Mouse (Mus musculus) kidney, adult 11 months (tissue): ENCODE data around the gene Zdhhc17.

ENCODE experiments used
- DNase-seq: peaks from one replicate; pipeline ENCODE4 v3.0.0; 2022

The Zdhhc17 gene

DNA sequence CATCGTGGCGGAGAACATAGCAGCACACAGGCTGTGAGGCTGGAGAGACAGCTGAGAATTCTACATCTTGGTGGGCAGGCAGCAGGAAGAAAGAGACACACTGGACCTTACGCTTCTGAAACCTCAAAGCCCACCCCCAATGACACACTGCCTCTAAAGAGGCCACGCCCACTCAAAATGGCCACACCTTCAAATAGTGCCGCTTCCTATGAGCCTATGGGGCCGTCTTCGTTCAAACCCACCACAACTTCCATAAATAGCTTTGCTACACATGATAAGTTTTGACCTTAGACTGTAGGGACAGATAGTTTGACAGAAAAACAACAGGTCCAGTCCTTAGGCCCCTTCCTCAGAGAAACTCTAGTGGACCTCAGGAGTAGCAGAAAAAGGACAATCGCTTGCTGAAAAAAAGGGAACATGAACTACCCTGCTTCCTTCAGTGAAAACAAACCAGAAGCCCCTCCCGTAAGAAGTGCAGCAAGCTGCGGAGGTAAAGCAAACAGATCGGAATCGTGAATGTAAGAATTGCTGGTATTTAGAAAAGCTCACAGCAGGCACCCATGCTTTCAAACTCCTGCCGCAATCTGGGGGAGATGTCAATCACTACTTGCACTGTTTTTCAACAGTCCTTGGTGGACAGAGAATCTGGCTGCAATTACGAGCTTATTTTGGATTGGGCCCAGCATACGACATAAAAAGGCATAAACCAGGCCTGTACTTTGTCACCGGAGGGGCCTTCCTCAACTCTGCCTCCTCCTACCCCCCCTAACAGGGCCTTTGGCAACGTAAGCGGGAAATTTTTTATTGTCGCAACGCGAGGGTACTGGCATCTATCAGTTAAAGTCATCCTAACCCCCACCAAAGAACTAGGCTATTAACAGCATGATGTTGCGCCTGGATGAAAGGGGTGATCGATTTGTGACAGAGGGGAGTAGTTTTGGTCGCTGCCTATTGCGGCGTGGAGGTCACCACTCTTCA lies 91.2 kb downstream of the Zdhhc17 start:
- no peak for DNase-seq

- DNase-seq, result no peak
Observed at GRCm38 (mm10) chr10:110917521-110917920, 92.4 kb downstream of the Zdhhc17 start.

DNA sequence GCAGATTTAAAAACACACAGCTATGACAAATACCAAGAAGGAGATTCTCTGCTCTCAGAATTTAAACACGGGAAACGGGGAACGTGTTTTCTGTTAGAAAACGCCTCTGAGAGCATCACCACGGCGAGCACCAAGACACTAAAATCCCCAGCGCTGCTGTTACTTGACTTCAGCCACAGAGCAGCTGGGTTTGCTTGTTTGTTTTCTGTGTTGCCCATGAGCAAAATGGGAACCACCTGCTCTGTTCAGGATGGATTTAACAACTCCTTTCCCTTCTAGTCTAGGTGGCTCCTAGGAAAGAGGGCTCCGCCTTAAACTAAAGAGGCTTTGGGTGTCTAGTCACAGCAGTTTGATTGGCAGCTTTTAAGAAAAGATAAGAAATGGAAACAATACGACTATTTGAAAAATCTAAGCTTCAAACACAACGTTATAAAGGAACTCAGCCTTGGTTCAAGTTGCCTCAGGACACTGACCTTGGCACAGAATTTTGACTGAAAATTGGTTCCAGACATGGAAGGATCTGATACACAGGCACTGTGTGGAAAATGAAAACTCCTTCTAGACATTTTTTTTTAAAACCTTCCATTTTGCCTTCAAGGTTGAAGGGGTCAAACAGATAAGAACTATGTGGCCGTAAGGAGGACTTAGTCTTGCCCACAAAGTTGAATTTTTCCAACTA lies 93.1 kb downstream of the Zdhhc17 start:
- DNase-seq, result no peak

- no peak for DNase-seq
Observed at GRCm38 (mm10) chr10:110903862-110904261, 106.1 kb downstream of the Zdhhc17 start.

DNA sequence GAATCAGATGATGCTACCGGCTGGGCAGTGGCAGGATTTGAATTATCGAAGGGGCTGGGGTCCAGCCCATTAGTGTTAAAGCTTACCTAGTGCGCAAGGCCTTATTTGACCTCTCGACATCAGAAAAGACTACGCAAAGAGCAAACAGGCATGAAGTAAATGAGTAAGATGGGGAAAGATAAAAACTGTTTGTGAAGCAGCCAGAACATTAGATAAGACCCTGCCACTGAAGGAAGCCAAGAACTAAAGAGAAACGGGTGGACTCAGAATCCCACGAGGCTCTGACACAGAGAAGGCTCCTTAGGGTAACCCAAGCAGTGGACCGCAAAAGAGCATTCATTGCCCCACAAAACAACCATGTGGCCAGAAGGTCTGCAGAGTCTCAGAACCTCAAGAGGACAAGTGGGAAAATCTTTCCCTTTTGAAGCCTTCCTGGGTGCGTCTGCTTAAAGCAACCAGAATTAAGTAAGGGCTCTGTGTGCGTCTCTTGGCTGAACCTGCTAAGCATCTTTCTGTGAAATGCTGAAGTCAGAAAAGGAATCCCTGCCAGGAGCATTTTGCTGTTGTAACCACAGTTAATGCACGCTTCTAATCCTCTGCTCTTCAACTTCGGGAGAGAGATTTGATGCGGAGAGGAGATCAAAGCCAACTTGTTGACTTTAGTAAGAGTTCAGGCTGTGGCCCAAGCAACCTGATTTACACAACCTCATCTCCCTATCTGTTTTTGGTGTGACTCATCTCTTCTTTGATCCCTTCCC lies 110.0 kb downstream of the Zdhhc17 start:
- DNase-seq, result no peak
